Comparison of ENCODE assay signal across 8 mouse cellular contexts in the genomic region with DNA sequence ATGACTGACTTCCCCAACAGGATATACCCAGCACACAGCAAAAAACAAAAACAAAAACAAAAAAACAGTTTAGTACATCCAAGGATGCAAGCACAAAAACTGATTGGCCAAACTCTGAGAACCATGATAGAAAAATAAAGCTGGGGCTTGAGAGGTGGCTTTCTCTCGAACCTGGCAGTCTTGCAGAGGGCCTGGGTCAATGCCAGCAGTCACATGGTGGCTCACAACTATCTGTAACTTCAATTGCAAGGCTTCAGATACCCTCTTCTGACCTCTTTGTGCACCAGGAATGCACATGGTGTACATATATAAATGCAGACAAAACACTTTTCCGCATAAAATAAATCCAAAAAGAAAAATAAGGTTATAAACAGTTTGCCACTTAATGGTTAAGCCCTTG. TPM values are rescaled to one million over a fixed set of nuclear protein-coding genes. Genes with fewer than 3 reads are reported as not detected.
DNase-seq lines count a peak whose midpoint lies in the region; ATAC-seq lines count a peak whose summit lies in the region.

No protein-coding gene starts in this region.

- WGBS in lung, embryonic 16.5 days = 50% methylated on average over 2 of the region's 2 CpGs
- 63% methylated on average over 2 of the region's 2 CpGs for WGBS in hindbrain, embryonic 15.5 days
- 74% methylated on average over 2 of the region's 2 CpGs for WGBS in midbrain, embryonic 15.5 days

- peaks cover 6% of the 10 kb centered on the region; the same call in 1 of the 2 replicates for H3K4me1 ChIP-seq in lung, embryonic 16.5 days (replicated peaks; ENCODE audit: control insufficient read depth, insufficient read depth, low read length)
- H3K4me1 ChIP-seq in hindbrain, embryonic 15.5 days (replicated peaks) = peaks cover 27% of the 10 kb centered on the region
- H3K4me1 ChIP-seq in midbrain, embryonic 15.5 days = peaks cover 31% of the 10 kb centered on the region

- H3K9ac ChIP-seq in lung, embryonic 16.5 days (ENCODE audit: low read length) = peak overlapping the region; percentile 89
- H3K9ac ChIP-seq in hindbrain, embryonic 15.5 days = peak overlapping the region; percentile 89
- H3K9ac ChIP-seq in midbrain, embryonic 15.5 days = peak overlapping the region; percentile 81

- H3K4me2 ChIP-seq in lung, embryonic 16.5 days (ENCODE audit: low read depth, low read length) = peak overlapping the region; percentile 80
- H3K4me2 ChIP-seq in hindbrain, embryonic 15.5 days = peak overlapping the region; percentile 97
- H3K4me2 ChIP-seq in midbrain, embryonic 15.5 days = peak overlapping the region; percentile 78

- DNase-seq in cerebellum, adult 11-12 months = peak; percentile 48
- DNase-seq in cerebellum, adult 11 months = no peak
- no peak for DNase-seq in lung, postnatal 14 days
- no peak for DNase-seq in layer of hippocampus, postnatal 36 days
- no peak for DNase-seq in spleen, postnatal 14 days (ENCODE audit: low spot score in 2 of 2)

- H3K36me3 ChIP-seq in lung, embryonic 16.5 days (ENCODE audit: control insufficient read depth, insufficient read depth, low read length) = no peaks in the 10 kb centered on the region
- no peaks in the 10 kb centered on the region for H3K36me3 ChIP-seq in hindbrain, embryonic 15.5 days
- no peaks in the 10 kb centered on the region for H3K36me3 ChIP-seq in midbrain, embryonic 15.5 days (replicated peaks)

- H3K4me3 ChIP-seq in lung, embryonic 16.5 days (ENCODE audit: low read length) = peak overlapping the region; percentile 76
- H3K4me3 ChIP-seq in hindbrain, embryonic 15.5 days = peak overlapping the region; percentile 86
- H3K4me3 ChIP-seq in midbrain, embryonic 15.5 days = peak overlapping the region; percentile 74

- no peaks in the 10 kb centered on the region for H3K9me3 ChIP-seq in lung, embryonic 16.5 days (ENCODE audit: control insufficient read depth, low read length)
- H3K9me3 ChIP-seq in hindbrain, embryonic 15.5 days = no peaks in the 10 kb centered on the region
- no peaks in the 10 kb centered on the region for H3K9me3 ChIP-seq in midbrain, embryonic 15.5 days

- no peaks in the 10 kb centered on the region for H3K27me3 ChIP-seq in lung, embryonic 16.5 days (ENCODE audit: control insufficient read depth, insufficient read depth, low read depth, low read length)
- no peaks in the 10 kb centered on the region for H3K27me3 ChIP-seq in hindbrain, embryonic 15.5 days
- H3K27me3 ChIP-seq in midbrain, embryonic 15.5 days (replicated peaks) = no peaks in the 10 kb centered on the region

- no peak overlapping the region for H3K27ac ChIP-seq in lung, embryonic 16.5 days (ENCODE audit: low read length)
- H3K27ac ChIP-seq in hindbrain, embryonic 15.5 days (replicated peaks) = 0 out of 2 replicates have a peak overlapping the region, but pooled peaks have one; percentile 83
- H3K27ac ChIP-seq in midbrain, embryonic 15.5 days = no peak overlapping the region

- no peak for ATAC-seq in lung, embryonic 16.5 days (ENCODE audit: low read depth)
- no peak for ATAC-seq in hindbrain, embryonic 15.5 days (ENCODE audit: low FRiP score, low read depth)
- no peak for ATAC-seq in midbrain, embryonic 15.5 days (replicated peaks)

RNA-seq across cellular contexts. Expression of a gene that starts 1.0 kb away (rescaled TPM):
- polyA plus RNA-seq in lung, embryonic 16.5 days (2015; fragmentation: Nextera tagmentation; extraction: Ambion mirVana) = 48.5 and 50.3 TPM in 2 replicates
- polyA plus RNA-seq in hindbrain, embryonic 15.5 days (2015; fragmentation: Nextera tagmentation; extraction: Ambion mirVana) = 41.8 and 42.3 TPM in 2 replicates
- 45.2 and 47.7 TPM in 2 replicates for polyA plus RNA-seq in midbrain, embryonic 15.5 days (2015; fragmentation: Nextera tagmentation; extraction: Ambion mirVana)
- total RNA-seq in layer of hippocampus, postnatal 36 days (2021) = 10 to 100 TPM; 23.6 to 23.7 TPM

RNA-seq across cellular contexts. Expression of a gene that starts 11.8 kb away (rescaled TPM):
- 36.2 and 36.7 TPM in 2 replicates for polyA plus RNA-seq in lung, embryonic 16.5 days (2015; fragmentation: Nextera tagmentation; extraction: Ambion mirVana)
- polyA plus RNA-seq in hindbrain, embryonic 15.5 days (2015; fragmentation: Nextera tagmentation; extraction: Ambion mirVana) = 38.8 and 44.0 TPM in 2 replicates
- polyA plus RNA-seq in midbrain, embryonic 15.5 days (2015; fragmentation: Nextera tagmentation; extraction: Ambion mirVana) = 45.7 and 47.4 TPM in 2 replicates
- total RNA-seq in layer of hippocampus, postnatal 36 days (2021) = 10 to 100 TPM; 21.3 to 24.7 TPM

RNA-seq across cellular contexts. Expression of a gene that starts 30.0 kb away (rescaled TPM):
- polyA plus RNA-seq in lung, embryonic 16.5 days (2015; fragmentation: Nextera tagmentation; extraction: Ambion mirVana) = 2.1 and 2.5 TPM in 2 replicates
- polyA plus RNA-seq in hindbrain, embryonic 15.5 days (2015; fragmentation: Nextera tagmentation; extraction: Ambion mirVana) = 3.1 and 3.4 TPM in 2 replicates
- polyA plus RNA-seq in midbrain, embryonic 15.5 days (2015; fragmentation: Nextera tagmentation; extraction: Ambion mirVana) = 2.0 and 2.4 TPM in 2 replicates
- 1 to 10 TPM; 1.2 to 2.6 TPM for total RNA-seq in layer of hippocampus, postnatal 36 days (2021)

RNA-seq across cellular contexts. Expression of a gene that starts 56.2 kb away (rescaled TPM):
- polyA plus RNA-seq in lung, embryonic 16.5 days (2015; fragmentation: Nextera tagmentation; extraction: Ambion mirVana) = 67.0 TPM in 2 replicates
- 71.9 and 80.2 TPM in 2 replicates for polyA plus RNA-seq in hindbrain, embryonic 15.5 days (2015; fragmentation: Nextera tagmentation; extraction: Ambion mirVana)
- polyA plus RNA-seq in midbrain, embryonic 15.5 days (2015; fragmentation: Nextera tagmentation; extraction: Ambion mirVana) = 71.2 and 84.6 TPM in 2 replicates
- total RNA-seq in layer of hippocampus, postnatal 36 days (2021) = 10 to 100 TPM; 18.6 to 19.6 TPM
